Mouse (Mus musculus): ENCODE measurements around the gene Trf. TPM values are rescaled to one million over a fixed set of nuclear protein-coding genes. Genes with fewer than 3 reads are reported as not detected.
"Not testable (repeated sequence)": the region's sequence is repeated elsewhere in the genome, so short reads cannot be mapped to it uniquely, and the experiment has no call there.

The Trf gene
- total RNA-seq, 2 experiments from 2014 or later = 39.7 to 47.5 TPM

DNA sequence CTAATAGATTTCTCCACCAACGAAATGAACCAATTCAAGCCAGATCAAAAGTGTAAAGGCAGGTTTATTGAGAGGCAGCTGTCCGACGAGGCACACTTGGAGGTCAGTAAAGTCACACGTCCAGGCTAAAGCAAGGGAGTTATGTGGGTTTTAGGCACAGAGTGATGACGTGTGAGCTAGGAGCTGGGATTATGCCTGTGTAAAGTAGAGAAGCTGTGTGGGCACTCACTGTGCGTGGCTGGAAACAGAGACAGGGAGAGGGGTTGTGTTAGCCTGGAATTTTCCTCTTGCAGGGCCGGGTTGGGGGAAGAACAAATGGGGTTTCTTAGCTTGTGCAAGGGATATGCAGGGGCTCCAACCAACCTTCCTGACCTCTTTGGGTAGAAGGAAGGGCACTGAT is 61.5 kb downstream of the Trf start:
- intact Hi-C loops (cut with DNase I) = no loop called here
- no peak for DNase-seq (ENCODE audit: low spot score)

DNA sequence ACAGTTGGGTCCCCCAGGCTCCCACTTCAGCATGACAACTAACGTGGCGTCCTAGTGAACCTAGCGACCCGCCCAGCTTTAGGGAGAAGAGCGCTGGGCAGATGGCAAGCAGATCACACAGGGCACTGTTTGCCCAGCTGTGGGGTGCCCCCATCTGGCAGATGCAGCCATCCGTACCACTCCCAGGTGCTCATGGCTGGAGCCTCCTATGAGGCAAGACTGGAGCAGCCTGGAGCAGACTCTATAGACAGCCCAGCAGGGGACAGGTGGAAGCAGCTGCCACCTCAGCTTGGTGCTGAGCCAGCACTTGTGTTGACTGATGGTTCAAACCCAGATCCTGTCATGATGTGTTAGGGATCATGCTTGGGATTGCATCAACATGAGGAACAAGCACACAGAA is 62.2 kb downstream of the Trf start:
- intact Hi-C loops (cut with DNase I) = no loop called here
- no peak for DNase-seq (ENCODE audit: low spot score)

DNA sequence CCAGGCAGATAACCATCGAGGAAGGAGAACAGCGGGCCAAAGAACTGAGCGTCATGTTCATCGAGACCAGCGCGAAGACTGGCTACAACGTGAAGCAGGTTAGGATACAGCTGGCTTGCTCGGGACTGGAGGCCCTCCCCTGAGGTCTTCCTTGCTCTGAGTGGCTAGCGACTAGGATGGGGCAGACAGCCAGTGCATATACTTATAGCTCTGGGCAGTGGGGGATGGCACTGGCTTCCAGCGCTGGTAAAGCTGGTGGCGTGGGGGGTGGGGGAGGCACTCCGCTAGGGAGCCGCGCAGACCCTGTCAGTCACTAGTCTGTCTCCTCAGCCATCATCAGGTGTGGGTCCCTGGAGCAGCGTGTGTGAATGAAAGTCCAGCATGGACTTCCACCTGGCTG is 66.4 kb downstream of the Trf start:
- intact Hi-C loops (cut with DNase I) = no loop called here
- no peak for DNase-seq (ENCODE audit: low spot score)

DNA sequence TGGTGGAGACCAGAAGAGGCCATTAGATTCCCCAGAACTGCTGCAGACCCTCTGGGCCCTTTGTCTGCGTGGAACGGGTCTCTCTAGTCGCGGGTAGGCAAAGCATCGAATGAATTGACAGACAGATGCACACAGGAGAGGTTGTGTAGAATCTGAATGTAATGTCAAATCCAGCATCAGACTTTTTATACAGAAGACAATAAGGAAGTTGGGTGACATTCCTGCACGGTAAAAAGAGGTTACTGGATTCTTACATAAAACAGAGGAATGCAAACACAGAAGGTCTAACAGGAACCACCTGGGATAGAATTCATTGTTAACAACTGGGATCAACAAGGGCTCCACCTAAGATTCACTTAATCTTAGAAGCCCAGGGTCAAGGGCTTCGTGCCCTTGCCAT is 75.1 kb downstream of the Trf start:
- DNase-seq (ENCODE audit: low spot score); intact Hi-C loops (cut with DNase I): not testable (repeated sequence)

DNA sequence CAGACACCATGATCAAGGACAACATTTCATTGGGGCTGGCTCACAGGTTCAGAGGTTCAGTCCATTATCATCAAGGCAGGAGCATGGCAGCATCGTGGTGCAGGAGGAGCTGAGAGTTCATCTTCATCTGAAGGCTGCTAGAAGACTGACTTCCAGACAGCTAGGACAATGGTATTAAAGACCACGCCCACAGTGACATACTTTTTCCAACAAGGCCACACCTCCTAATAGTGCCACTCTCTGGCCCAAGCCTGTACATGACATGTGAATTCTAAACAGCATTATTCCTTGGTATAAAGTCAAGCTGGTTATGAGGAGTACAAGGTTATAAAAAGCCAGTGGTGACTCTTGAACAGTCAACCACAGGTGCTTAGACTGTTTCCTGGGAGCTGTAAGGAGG is 75.7 kb downstream of the Trf start:
- DNase-seq (ENCODE audit: low spot score) = no peak
- intact Hi-C loops (cut with DNase I) = no loop called here

Other genes starting within 250 kb of the Trf start
- gene Slco2a1, start 241.7 kb downstream of the Trf start, total RNA-seq (2021) = 1 to 10 TPM; 4.8 to 5.6 TPM
- 1 to 10 TPM; 2.1 to 3.0 TPM for gene Rab6b, start 118.7 kb downstream of the Trf start, total RNA-seq (2021)
- 10 to 100 TPM; 18.0 to 19.4 TPM for gene Srprb, start 28.3 kb downstream of the Trf start, total RNA-seq (2021)
- gene Gm20425, start 137 bp downstream of the Trf start, total RNA-seq (2021) = 1 to 10 TPM; 6.7 to 8.0 TPM
- under 1 TPM in 1 of 2 experiments, not detected in 1; 0.14 TPM for gene 1300017J02Rik, start 74.6 kb upstream of the Trf start, total RNA-seq (2021)
- gene Topbp1, start 74.8 kb upstream of the Trf start, total RNA-seq (2021) = 10 to 100 TPM in 1 of 2 experiments, 1 to 10 TPM in 1; 9.8 to 12.2 TPM
- 100 to 1,000 TPM; 102 to 104 TPM for gene Cdv3, start 135.4 kb upstream of the Trf start, total RNA-seq (2021)
- under 1 TPM; 0.22 to 0.47 TPM for gene Bfsp2, start 250.0 kb upstream of the Trf start, total RNA-seq (2021)

Measured in heart, postnatal 25 days (tissue).